Mouse (Mus musculus) MEL (cell line): Measurements from ENCODE around the gene Nsd1.

Experiments
- CTCF ChIP-seq, 3 experiments: IDR thresholded peaks in 2 of 3; conservative IDR thresholded peaks in 1 of 3; 2 replicates each; pipeline ENCODE4 v1.5.1; 2011 to 2012; ENCODE audit warnings: low read length in 3 of 3, low read depth in 2 of 3, mild to moderate bottlenecking in 2 of 3, improper control_type of control experiment in 1 of 3, inconsistent platforms in 1 of 3, mixed read lengths in 1 of 3, moderate library complexity in 1 of 3; ENCODE audit not compliant: control insufficient read depth in 1 of 3, insufficient read depth in 1 of 3, poor library complexity in 1 of 3, severe bottlenecking in 1 of 3
- E2F4 ChIP-seq: IDR thresholded peaks from 2 replicates; pipeline ENCODE4 v1.6.1; 2011; ENCODE audit warnings: low read depth, low read length, improper control_type of control experiment, borderline replicate concordance
- EP300 ChIP-seq, 2 experiments: IDR thresholded peaks; 2 replicates each; pipeline ENCODE4 v1.6.1; 2011; ENCODE audit warnings: improper control_type of control experiment in 2 of 2, low read length in 2 of 2, low read depth in 1 of 2, mild to moderate bottlenecking in 1 of 2
- GABPA ChIP-seq: IDR thresholded peaks from 2 replicates; pipeline ENCODE4 v1.6.1; 2012; ENCODE audit warnings: low read depth, mild to moderate bottlenecking, inconsistent platforms, low read length, improper control_type of control experiment, moderate library complexity
- JUND ChIP-seq: IDR thresholded peaks from 2 replicates; pipeline ENCODE4 v1.6.1; 2011; ENCODE audit warnings: low read depth, mild to moderate bottlenecking, improper control_type of control experiment, low read length
- RCOR1 ChIP-seq: IDR thresholded peaks from 2 replicates; pipeline ENCODE4 v1.6.1; 2012; ENCODE audit warnings: low read depth, mild to moderate bottlenecking, inconsistent platforms, low read length, improper control_type of control experiment

- TF ChIP-seq JUND (no peak), RCOR1 (no peak), GABPA (no peak), CTCF (IDR thresholded peaks at IDR 0.05 in 2 of 3, conservative IDR thresholded peaks at IDR 0.05 in 1 of 3; ENCODE audit: control insufficient read depth in 1 of 3, insufficient read depth in 1 of 3, low read depth in 2 of 3, low read length in 3 of 3, poor library complexity in 1 of 3, severe bottlenecking in 1 of 3) (no peak), E2F4 (no peak), EP300 (IDR thresholded peaks at IDR 0.05; ENCODE audit: low read depth in 1 of 2, low read length in 2 of 2) (no peak)
Observed at GRCm38 (mm10) chr13:55328641-55329040, 119.1 kb downstream of the Nsd1 start.
